Mouse (Mus musculus) cerebellum, adult 9-11 months (tissue): ENCODE data around the gene Grem1.

Experiments used
- DNase-seq: peaks from one replicate; pipeline ENCODE4 v3.0.0; 2022

Grem1 gene

GRCm38 (mm10) chr2:113756924-113757524 is 1.4 kb downstream of the Grem1 start:
- no peak for DNase-seq

DNA sequence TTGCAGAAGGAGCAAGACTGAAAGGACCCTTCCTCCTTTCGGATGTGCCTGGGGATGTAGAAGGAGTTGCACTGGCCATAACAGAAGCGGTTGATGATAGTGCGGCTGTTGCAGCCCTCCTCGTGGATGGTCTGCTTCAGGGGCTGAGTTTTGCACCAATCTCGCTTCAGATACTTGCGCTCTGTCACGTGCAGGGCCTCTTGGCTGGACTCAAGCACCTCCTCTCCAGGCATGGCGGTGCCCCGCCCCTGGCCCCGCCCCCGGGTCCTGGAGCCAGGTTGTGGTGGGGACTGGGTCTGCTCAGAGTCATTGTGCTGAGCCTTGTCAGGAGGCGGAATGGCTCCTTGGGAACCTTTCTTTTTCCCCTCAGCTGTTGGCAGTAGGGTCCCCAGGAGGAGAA is 8.7 kb downstream of the Grem1 start:
- no peak for DNase-seq

DNA sequence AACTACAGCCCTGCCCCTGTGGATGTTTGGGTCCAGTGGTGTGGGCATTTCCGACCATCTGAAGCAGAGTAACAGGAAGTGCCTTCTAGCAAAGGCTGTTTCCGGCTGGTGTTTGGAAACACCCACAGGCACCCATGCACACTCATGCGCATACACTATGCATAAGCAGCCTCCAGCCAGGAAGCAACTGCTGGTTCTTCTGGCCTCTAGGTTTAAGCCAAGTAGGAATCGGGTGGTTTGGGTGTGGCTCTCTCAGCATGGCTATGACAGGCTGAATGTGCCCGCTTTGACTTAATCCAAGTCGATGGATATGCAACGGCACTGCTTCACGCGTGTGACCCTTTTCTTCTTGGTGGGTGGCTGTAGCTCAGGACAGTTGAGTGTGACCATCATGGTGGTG is 9.1 kb downstream of the Grem1 start:
- no peak for DNase-seq

- no peak for DNase-seq
Observed at GRCm38 (mm10) chr2:113728581-113728980, 29.9 kb downstream of the Grem1 start.

DNA sequence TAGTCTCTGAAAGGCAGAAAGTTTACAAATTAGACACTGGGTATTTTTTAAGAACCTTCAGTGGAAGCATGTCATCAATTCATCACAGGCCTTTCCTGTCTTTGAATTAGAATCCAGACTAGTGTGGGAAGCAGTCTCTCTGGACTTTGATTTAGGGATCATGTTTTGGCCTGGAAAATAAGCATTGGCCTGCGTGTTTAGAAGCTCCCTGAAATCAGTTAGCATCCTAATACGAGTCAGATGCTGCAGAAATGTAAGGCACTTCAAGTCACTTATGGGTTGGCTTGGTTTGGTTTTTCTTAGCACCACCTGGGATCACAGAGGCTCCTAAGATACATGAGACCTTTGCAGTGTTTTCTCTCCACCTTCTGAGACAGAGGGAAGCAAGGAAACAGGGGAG is 43.6 kb downstream of the Grem1 start:
- DNase-seq: no peak

DNA sequence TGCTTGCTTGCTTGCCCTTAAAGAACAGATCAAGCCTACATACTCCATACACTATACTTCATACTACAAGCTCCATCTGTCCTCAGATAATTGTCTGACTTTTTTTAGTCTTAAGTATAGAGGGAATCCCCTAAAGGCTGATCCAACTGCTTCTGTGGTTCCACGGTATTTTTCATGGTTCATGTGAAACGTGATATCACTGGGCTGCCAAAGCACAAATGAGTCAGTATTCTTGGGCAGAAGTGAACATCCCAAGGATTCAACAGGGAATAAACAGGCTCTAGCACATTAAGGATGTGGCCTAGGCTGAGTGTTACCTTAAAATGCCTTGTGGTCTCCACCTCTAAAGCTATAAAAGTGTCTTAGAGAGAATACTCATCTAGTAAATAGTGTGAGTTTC is 45.0 kb downstream of the Grem1 start:
- DNase-seq: no peak

DNA sequence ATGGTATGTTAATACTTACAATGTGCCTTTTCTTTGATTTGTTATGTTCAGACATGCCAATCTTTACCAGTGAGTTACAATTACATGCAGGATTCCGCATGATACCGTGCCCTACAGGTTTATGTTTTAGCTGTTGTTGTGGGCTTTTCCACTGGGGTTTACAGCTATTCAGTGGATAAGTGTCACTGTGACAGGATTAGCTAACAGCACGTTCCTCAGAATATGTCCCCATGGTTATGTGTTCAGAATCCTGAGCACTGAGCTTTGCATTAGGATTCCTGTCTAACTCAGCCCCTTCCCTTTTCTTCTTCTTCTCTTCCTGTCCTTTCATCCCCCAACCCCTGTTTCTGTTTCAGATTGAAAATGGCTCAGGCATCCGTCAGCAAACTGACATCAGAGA is 50.9 kb downstream of the Grem1 start:
- DNase-seq: no peak

DNA sequence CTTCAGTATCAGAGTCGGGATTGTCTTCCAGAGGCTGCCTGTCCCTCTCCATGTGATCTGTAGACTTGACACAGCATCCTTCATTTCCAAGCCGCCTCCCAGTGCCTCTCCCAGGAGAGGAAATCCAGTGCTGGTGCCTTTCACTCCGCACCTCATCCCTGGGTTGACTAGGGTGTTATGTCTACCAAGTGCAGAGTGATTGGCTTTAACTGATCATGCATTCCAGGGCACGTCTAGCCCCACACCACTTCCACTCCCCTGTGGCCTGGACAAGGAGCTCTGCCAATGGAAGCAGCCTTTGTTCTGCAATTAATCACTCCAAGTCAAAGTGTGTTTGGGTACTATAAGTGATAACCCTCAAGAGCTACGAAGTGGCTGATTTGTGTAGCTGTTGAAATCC is 56.9 kb downstream of the Grem1 start:
- no peak for DNase-seq

DNA sequence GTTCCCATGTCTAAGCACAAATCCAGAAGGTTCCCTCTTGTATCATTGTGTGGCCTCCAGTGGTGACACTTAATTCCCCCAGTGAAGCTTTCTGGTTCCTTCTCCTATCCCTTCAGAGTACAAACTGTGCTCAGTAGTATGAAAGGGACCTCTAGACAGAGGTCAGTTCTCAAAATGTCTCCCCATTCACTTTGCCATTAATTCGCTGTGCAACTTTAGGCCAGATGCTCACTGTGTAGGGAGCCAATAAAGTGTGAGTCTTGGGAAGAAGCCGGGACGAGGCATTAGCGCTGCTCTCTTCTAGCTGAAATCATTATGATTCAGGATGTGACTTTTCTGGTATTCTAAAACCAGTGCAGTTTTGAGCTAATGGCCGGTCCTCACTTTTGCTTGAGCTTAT is 61.8 kb downstream of the Grem1 start:
- no peak for DNase-seq

GRCm38 (mm10) chr2:113696222-113696621 is 62.2 kb downstream of the Grem1 start:
- DNase-seq: no peak
